Mouse (Mus musculus) CD4-positive, CD25-positive, alpha-beta regulatory T cell, adult 4 months (primary cell): ENCODE results near the gene Gimap5. TPM values are rescaled to one million over a fixed set of nuclear protein-coding genes. Genes with fewer than 3 reads are reported as not detected.

ENCODE experiments used
- ATAC-seq: one replicate; pipeline ENCODE4 v1.8.0; 2017
- polyA plus RNA-seq, 2 experiments: library from polyadenylated mRNA; unstranded; fragments of 100-300 nt; shearing (Covaris generic); gene quantifications; one replicate each; pipeline ENCODE4 v1.2.1; 2017

Gene Gimap5
- polyA plus RNA-seq, 2 experiments from 2014 or later = 196 to 256 TPM

DNA sequence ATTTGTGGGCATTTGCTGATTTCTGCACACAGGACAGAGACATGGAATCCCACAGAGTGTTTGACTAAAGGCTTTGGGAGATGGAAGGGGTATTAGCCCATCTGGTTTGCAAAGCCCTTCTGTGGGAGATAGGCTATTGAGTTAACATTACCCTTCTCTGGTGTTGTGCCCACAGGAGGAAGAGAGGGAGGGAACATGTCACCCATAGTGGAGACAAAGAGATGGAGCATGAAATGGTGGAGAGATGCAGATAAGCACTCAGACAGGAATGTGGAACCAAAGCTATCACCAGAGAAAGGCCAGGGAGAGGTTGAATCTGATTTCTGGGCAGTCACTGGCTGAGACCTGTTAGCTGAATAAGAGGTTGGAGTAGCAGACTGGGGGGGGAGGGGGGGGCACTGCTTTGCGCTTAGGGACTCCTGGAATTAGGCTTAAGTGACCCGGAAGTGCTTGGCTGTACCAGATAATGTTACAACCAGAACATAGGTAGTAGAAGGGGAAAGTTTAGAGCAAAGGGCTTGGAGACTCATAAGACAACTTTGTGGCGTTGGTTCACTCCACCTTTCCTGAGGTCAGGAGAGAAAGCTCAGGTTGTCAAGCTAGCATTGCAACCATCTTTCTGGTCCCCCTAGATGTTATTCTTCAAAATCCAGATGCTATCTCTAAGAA, 5.4 kb upstream of the Gimap5 start:
- no peak for ATAC-seq

DNA sequence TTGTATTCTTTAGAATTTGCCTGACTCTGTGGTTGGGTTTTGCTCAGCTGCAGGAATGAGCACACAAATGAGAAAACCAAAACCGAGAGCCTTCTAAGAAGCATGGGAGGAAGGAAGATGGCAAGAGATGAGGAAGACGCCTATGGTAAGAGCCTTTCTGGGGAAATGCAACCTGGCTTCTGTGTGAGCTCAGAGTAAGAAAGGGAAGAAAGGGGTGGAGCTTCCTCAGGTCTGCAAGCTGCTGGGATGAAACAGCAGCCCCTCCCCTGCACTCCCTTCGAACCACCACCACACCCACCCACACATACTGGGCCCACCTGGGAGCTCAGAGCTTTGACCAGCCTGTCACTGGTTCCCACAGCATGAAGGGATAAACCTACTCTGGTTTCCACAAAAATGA, 4.7 kb upstream of the Gimap5 start:
- no peak for ATAC-seq

DNA sequence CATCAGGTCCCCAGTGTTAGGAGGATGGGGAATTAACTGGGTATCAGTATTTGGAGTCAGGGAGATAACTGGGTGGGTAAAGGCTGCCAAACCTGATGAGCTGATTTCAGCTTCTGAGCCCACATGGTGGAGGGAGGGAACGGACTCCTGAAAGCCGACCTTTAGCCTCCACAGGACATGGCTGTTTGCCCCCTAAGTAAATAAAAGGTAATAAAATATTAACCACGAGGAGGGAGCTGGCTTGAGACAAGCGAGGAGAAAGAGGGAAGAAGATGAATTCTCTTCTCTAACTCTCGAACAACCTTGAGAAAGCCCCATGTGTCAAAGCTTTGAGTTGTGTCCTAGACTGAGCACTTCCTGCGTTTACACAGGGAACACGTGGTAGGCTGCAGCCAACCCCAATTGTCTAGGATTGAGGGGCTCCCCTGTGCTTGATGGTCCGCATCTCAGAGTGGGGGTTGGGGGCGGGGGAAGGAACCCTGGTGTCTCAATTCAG, 4.2 kb upstream of the Gimap5 start:
- peak; percentile 19 for ATAC-seq

DNA sequence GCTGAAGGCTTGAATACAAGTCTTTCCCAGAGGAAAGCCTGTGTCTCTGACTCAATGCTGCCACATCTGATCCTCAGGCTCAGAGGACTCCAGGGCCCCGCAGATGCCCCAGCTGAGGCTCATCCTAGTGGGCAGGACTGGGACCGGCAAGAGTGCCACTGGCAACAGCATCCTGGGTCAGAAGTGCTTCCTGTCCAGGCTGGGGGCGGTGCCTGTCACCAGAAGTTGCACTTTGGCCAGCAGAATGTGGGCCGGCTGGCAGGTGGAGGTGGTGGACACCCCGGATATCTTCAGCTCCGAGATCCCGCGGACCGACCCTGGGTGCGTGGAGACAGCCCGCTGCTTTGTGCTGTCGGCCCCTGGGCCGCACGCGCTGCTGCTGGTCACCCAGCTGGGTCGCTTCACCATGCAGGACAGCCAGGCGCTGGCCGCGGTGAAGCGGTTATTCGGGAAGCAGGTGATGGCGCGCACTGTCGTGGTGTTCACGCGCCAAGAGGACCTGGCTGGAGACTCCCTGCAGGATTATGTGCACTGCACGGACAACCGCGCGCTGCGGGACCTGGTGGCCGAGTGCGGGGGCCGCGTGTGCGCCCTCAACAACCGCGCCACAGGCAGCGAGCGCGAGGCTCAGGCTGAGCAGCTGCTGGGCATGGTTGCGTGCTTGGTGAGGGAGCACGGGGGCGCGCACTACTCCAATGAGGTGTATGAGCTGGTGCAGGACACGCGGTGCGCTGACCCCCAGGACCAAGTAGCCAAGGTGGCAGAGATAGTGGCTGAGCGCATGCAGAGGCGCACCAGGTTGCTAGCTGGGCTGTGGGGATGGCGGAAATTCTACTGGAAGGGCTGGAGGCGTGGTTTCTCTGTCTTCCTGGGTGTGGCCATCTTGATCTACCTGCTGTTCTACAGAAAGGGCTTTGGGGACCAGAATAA, 3.3 kb upstream of the Gimap5 start:
- no peak for ATAC-seq

DNA sequence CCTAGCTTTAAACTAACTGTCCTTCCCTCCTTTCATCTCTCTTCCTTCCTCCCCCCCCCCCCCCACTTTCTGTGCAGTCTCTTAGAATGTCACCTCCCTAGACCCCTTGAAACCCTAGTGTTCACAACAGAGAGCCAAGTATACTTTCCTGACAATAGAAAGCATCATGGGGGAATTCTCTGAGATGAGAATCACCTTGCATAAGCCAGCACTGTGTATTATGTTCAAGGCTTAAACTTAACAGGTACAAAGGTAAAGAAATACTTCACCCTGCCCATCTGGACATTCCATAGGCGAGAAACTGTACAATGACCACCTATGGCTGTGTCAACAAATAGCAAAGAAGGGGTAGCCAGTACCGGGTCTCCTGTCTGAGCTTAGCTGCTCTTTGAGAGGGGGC, 507 bp upstream of the Gimap5 start:
- ATAC-seq = no peak

DNA sequence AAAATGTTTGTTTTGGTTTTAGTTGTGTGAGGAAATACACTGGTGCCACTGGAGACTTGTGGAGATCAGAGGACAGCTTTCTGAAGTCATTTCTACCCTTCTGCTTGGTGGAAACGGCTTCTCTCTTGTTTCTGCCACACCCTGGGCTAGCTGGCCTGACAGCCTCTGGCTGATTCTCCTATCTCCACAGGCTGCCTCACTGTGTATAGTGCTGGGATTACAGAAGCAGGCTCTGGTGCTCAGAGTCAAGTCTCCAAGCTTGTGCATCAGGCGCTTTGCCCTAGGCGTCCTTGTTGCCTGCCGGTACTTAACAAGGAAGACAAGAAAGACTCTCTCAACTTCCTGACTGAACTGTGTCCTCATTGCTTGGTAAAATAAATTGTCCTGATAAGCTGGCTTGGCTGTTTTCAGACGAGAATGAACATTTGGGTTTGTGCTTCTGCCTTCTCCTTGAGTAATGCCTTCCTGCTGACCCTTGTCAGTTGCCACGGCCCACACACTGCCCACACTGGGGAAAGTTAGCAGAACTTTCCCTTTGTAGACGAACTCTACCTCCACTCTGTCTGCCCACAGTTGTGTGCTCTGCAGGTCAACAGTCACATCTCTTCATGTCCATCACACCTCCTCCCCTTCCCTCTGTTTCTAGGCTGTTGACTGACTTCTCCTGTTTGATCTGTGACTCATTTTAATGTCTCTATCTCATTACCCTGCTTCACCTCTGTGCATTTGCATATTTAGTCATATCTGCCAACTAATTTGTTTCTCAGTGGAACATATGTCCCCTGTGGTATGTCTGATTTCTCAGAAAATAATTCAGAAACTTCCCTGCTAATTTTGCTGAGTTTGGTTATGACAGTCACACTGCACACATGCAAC, 1.3 kb downstream of the Gimap5 start:
- peak; percentile 68 for ATAC-seq

DNA sequence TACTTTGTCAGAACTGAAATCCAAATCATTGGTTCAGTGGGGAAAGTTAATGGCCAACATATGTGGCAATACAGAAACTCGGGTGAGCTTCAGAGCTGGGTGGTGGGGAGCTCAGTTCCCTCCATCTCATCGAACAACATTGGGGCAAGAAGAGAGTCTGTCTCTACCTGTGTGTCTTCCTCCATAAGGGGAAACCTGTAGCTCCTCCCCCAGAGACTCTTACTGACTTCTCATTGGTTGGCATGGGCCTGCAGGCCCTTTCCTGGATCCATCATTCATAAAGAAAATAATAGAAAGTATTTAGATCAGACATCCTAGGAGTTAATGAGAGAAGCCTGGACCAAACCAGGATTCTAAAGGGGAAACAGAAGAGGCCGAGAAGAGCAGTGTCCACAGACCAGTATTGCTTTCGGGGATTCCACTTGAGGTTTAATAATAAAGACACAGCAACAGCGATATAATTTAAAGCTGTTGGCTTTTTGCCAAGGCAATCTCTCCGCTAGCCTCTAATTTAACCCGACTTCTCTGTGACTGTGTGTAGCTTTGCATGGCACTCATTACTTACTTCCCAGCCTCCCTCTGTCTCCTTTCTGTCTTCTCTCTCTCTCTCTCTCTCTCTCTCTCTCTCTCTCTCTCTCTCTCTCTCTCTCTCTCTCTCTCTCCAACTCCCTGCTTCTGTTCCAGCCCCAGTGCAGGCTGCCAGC, 17.7 kb downstream of the Gimap5 start:
- peak; percentile 47 for ATAC-seq

DNA sequence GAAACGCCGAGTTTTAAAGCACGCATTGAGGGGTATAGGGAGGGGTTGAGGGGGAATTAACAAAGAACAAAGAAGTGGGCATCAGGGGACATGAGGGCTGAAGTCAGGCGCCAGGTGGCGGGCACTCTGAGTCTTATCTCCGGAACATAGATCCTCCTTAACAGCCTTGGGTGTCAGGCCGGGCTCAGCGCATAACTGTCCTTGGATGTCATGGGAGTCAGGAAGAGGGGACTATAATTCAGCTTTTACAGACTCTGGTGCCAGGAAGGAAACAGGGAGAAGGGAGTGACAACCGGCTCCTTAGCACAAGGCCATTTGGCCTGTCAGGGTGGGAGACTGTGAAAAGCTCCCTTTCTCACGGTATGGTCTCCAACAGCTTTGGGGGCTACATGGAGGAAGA, 18.5 kb downstream of the Gimap5 start:
- no peak for ATAC-seq

DNA sequence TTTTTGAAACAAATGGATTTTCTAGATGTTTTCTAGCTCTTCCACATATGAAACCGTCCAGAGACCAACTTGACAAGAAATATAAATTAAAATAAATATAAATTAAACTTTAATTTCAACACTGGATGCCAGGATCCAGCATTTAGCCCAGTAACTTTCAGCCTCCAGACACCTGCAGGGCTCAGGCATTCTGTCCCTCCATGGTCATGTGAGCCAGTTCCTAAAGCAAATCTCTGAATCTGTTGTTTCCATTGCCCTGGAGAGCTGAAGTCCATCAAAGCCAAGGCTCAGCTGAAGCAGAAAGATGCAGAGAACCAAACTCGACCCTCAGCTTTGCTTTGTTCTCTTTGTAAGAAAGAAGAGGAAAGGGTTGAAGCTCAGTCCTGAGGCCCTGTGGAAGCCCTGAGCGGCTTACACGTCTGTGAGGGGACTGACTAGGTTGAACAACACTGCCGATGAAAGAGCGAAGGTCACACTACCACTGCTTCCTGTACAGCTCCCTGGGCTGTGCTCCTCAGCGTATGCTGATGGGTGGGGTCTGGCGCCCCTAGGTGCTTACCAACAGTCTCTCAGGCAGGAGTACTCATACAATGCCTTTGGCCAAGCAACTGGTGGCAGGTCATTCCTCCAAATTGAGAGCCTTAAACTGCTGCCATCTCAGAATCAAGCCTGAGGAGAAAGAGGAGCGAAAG, 22.3 kb downstream of the Gimap5 start:
- peak; percentile 61 for ATAC-seq

DNA sequence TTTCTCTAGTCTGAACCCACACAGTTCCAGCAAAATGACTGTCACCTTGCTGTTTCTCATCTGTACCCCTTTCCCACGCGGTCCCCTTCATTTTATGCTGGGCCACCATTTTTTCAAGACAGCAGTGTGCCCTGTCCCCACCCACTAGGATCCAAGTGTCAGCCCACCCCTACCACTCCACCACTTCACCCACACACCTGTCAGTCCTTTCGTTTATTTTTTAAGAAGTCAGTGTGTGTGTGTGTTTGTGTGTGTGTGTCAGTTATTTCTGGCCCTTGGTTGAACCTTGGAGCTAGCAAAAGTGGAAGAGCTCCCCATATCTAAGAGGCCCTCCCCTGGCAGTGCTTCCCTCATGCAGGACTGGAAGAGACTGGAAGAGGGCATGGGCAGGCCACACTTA, 22.9 kb downstream of the Gimap5 start:
- ATAC-seq = peak; percentile 16

DNA sequence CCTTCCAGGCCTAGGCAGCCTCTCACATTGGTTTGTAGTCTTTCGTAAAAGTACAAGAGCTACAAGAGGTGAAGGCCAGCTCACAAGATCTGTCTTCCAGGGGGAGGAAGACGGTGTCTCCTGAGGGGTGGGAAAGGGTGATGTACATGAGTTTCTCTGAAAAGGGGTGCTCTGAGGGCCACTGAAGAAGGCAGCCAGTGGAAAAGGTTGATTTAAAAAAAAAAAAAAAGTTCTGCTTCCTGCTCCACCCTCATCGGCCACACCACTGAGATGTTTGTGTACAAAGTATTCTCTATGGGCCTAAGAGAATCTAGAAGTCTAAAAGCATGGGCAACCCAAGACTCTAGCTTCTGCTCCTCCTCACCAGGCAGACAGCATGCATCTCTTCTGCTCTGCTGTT, 24.7 kb downstream of the Gimap5 start, which contains the start of gene Gimap3:
Gene Gimap3, minus strand, starts transcription at position 156 of the 400 bp plus-strand sequence.
- peak; percentile 69 for ATAC-seq

DNA sequence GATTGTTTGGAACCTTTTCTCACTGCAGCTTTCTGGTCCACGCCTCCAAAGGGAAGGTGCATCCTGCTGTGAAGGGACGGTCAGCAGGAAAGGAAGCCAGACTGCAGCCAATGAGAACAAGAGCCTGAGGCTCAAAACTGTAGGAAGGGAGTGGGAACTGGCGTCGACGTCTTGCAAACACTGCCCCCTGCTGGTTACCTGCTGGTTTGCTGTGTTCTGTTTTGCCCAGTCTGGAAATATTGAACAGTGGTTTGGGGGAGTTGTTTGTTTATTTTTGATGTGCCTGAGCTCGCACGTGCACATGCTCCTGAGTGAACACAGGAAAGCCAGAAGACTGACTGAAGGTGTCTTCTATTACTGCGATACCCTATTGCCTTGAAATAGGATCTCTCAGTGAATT, 26.0 kb downstream of the Gimap5 start:
- ATAC-seq = peak; percentile 40

DNA sequence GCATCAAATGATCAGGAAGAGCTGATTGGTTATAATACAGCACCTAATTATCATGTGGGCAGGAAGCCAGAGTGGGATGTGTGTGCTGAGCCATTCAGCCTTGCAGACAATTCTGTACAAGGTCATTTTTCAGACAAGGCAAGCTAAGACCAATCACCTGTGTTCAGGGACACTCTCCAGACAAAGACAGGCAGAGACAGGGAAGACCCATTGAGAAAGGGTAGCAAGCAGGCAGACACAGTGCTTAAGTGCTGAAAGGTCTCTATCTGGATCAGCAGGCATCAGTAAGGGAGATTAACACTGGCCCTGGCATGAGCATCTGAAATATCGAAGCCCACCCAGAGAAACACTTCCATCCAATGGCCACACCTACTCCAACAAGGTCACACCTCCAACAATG, 38.4 kb downstream of the Gimap5 start:
- no peak for ATAC-seq

DNA sequence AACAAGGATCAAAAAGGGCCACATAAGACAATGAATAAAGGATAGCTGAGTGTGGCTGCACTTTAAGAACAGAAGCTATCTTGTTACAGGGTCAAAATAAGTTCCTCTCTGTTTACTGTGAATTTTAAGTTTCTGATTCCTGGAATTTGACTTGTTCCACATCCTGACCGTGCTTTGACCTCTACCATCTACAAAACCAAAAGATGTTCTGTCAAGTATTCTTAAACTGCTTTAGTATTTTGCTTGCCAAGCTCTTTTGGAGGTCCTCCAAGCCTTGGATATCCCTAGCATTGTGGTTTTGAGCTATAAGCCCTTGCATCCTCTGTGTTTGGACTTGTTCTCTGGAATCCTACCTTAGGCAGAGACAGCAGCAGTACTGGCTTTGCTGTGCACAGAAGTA, 39.2 kb downstream of the Gimap5 start:
- no peak for ATAC-seq

DNA sequence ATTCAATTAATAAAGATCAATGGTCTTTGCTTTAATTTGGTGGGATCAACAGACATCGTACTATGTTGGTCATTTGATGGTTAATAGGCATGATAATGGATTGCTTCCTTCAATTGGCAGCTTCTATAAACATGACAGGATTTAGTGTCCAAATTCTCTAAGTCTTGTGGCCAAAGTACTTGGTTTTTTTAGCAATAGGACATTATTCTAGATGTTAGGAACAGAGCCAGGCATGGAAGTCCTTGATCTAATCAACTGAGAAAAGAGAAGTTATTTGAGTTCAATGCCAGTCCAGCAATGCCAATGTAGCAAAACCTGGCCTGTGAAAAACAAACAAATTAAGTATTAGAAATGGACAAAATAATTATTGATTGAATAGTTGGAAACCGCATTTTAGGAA, 39.6 kb downstream of the Gimap5 start:
- no peak for ATAC-seq

DNA sequence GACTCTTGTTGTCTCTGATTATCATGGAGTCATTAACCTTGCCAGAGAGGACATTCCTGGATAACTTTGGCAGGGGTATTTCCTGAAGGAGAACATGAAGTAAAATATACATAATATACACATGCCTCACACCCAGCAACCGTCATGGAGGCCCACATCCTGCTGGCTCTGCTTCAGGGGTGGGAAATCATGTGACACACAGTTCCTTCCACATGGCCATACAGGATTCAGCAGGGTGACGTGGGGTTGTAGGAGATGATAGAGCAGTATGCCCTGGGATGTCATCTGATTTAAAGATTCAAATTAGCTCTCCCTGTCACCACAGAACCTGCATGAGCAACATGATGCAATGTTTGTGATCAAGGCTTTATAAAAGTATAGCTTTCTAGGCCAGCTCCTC, 41.9 kb downstream of the Gimap5 start:
- ATAC-seq = peak; percentile 71

DNA sequence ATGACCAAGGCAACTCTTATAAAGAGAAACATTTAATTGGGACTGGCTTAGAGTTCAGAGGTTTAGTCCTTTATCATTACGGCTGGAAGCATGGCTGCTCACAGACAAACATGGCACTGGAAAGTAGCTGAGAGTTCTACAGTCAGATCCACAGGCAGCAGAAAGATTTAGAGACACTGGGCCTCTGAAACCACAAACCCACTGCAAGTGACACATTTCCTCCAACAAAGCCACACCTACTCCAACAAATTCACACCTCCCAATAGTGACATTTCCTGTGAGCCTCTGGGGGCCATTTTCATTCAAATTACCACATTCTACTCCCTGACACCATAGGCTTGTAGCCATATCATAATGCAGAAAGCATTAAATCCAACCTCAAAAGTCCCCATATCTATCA, 55.9 kb downstream of the Gimap5 start:
- ATAC-seq = peak; percentile 100

DNA sequence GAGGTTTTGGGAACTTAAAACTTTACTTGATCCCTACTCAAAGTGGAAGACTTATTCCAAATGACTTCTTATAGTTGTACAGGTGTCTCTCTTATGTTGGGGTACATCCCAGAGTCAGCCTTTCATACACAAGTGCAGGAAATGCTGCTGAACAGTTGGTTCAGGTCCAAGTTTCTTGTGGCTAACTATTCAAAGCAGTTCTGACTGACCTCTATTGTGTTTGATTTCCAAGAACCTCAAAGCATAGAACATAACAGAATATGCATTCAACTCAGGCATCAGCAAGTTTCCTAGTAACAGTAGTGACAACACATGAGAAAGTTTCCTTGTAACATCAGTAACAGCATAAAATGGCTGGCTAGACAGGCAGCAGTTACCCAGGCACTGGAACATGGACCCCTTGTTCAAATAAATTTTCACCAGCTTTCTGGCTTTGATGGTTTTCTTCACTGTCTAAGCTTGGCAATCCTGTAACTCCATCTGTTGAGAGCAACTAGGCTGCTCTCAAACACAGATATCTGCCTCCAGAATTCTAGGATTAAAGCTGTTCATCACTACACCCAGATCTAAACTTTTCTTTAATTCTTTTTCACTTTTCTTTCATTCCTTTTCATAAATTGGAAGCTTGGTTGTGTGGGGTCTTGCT, 57.5 kb downstream of the Gimap5 start:
- ATAC-seq = no peak
